Mouse (Mus musculus): Measurements from ENCODE around the gene Rgs7bp. TPM values are rescaled to one million over a fixed set of nuclear protein-coding genes. Genes with fewer than 3 reads are reported as not detected.

Rgs7bp gene
- total and polyA plus RNA-seq, 3 experiments: not detected

GRCm38 (mm10) chr13:104962716-104963411, 91.9 kb downstream of the Rgs7bp start:
- no peaks in the 10 kb centered on the region for H3K9me3 ChIP-seq (replicated peaks; ENCODE audit: insufficient read depth, low read length)
- H3K4me1 ChIP-seq (ENCODE audit: control insufficient read depth in 1 of 2, insufficient read depth in 2 of 2, low read length in 2 of 2): no peaks in the 10 kb centered on the region
- no peak for TF ChIP-seq ETS1 (IDR thresholded peaks at IDR 0.05; ENCODE audit: low read depth, low read length)
- no peak for TF ChIP-seq MYC (IDR thresholded peaks at IDR 0.05; ENCODE audit: low read depth, low read length)
- TF ChIP-seq CHD2 (IDR thresholded peaks at IDR 0.05; ENCODE audit: low read length): no peak
- TF ChIP-seq JUND (IDR thresholded peaks at IDR 0.05; ENCODE audit: low read depth, low read length): no peak
- TF ChIP-seq USF2 (IDR thresholded peaks at IDR 0.05; ENCODE audit: borderline replicate concordance in 1 of 2, insufficient read depth in 1 of 2, low read depth in 1 of 2, low read length in 2 of 2): no peak
- no peak overlapping the region for H3K4me3 ChIP-seq (ENCODE audit: control insufficient read depth in 1 of 2, insufficient read depth in 1 of 2, low read depth in 2 of 2, low read length in 2 of 2)
- no peak overlapping the region for H3K27ac ChIP-seq (ENCODE audit: control insufficient read depth, low read depth, low read length)
- peaks cover 0 to 1% of the 10 kb centered on the region in 2 experiments; a peak in 1 of 4 replicates for H3K27me3 ChIP-seq (ENCODE audit: control insufficient read depth in 1 of 2, insufficient read depth in 2 of 2, low read length in 2 of 2)
- H3K9ac ChIP-seq (ENCODE audit: control insufficient read depth, low read depth, low read length, poor library complexity, severe bottlenecking): no peak overlapping the region
- DNase-seq (ENCODE audit: low read depth, low spot score): no peak
- no peaks in the 10 kb centered on the region for H3K79me2 ChIP-seq (ENCODE audit: control insufficient read depth, insufficient read depth, low read length, poor library complexity)
- no peaks in the 10 kb centered on the region for H3K36me3 ChIP-seq (ENCODE audit: control insufficient read depth in 1 of 2, insufficient read depth in 2 of 2, low read length in 2 of 2)

DNA sequence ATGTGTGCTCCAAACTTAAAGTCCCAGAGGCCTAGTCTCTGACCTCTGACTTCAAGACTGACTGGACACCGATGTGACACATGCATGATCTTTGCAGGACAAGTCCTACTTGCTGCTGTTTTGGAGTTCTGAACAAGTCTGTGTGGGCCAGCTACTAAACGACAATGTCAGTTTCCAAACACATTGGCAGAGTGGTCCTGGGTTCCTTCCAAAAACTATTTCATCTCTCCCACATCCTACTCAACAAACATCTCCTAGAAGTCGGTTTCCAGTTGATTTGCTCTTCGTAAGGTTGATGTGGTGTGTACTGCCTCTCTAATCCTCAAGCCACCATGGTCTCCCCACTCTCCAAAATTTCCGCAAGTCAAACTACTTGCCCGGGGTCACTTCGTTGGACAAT, 92.6 kb downstream of the Rgs7bp start:
- H3K27ac ChIP-seq (ENCODE audit: control insufficient read depth, low read depth, low read length): no peak overlapping the region
- no peak for DNase-seq (ENCODE audit: low read depth, low spot score)
- H3K36me3 ChIP-seq (ENCODE audit: control insufficient read depth in 1 of 2, insufficient read depth in 2 of 2, low read length in 2 of 2): no peaks in the 10 kb centered on the region
- H3K27me3 ChIP-seq (ENCODE audit: control insufficient read depth in 1 of 2, insufficient read depth in 2 of 2, low read length in 2 of 2): peaks cover 0 to 1% of the 10 kb centered on the region in 2 experiments; a peak in 1 of 4 replicates
- no peaks in the 10 kb centered on the region for H3K4me1 ChIP-seq (ENCODE audit: control insufficient read depth in 1 of 2, insufficient read depth in 2 of 2, low read length in 2 of 2)
- H3K9ac ChIP-seq (ENCODE audit: control insufficient read depth, low read depth, low read length, poor library complexity, severe bottlenecking): no peak overlapping the region
- no peak for TF ChIP-seq TAL1 (IDR thresholded peaks at IDR 0.05; ENCODE audit: low read length)
- TF ChIP-seq GABPA (IDR thresholded peaks at IDR 0.05; ENCODE audit: low read depth, low read length): no peak
- no peak for TF ChIP-seq MYB (IDR thresholded peaks at IDR 0.05; ENCODE audit: low read depth, low read length)
- TF ChIP-seq SMC3 (IDR thresholded peaks at IDR 0.05; ENCODE audit: low read depth, low read length): no peak
- no peak for TF ChIP-seq RAD21 (IDR thresholded peaks at IDR 0.05; ENCODE audit: low read depth, low read length)
- no peak for TF ChIP-seq CTCF (IDR thresholded peaks at IDR 0.05 in 2 of 3, conservative IDR thresholded peaks at IDR 0.05 in 1 of 3; ENCODE audit: control insufficient read depth in 1 of 3, insufficient read depth in 1 of 3, low read depth in 2 of 3, low read length in 3 of 3, poor library complexity in 1 of 3, severe bottlenecking in 1 of 3)
- no peak for TF ChIP-seq KAT2A (conservative IDR thresholded peaks at IDR 0.05; ENCODE audit: low read depth, low read length)
- TF ChIP-seq MEF2A (IDR thresholded peaks at IDR 0.05; ENCODE audit: extremely low read depth, insufficient replicate concordance, low read depth, low read length, poor library complexity, severe bottlenecking): no peak
- no peak for TF ChIP-seq POLR2AphosphoS2 (IDR thresholded peaks at IDR 0.05; ENCODE audit: low read length)
- no peak for TF ChIP-seq GATA1 (IDR thresholded peaks at IDR 0.05; ENCODE audit: low read depth, low read length)
- TF ChIP-seq ZMIZ1 (IDR thresholded peaks at IDR 0.05; ENCODE audit: low read depth, low read length): no peak
- no peak for TF ChIP-seq ZKSCAN1 (IDR thresholded peaks at IDR 0.05; ENCODE audit: low read depth, low read length)
- no peak for TF ChIP-seq ZC3H11A (IDR thresholded peaks at IDR 0.05; ENCODE audit: low read depth, low read length)
- TF ChIP-seq JUND (IDR thresholded peaks at IDR 0.05; ENCODE audit: low read depth, low read length): no peak
- no peak for TF ChIP-seq USF2 (IDR thresholded peaks at IDR 0.05; ENCODE audit: borderline replicate concordance in 1 of 2, insufficient read depth in 1 of 2, low read depth in 1 of 2, low read length in 2 of 2)
- TF ChIP-seq UBTF (IDR thresholded peaks at IDR 0.05; ENCODE audit: borderline replicate concordance, insufficient read depth, low read depth, low read length): no peak
- TF ChIP-seq MXI1 (IDR thresholded peaks at IDR 0.05; ENCODE audit: low read depth, low read length): no peak
- TF ChIP-seq POLR2A (IDR thresholded peaks at IDR 0.05; ENCODE audit: control insufficient read depth in 1 of 2, insufficient read depth in 1 of 2, low read depth in 1 of 2, low read length in 2 of 2, poor library complexity in 1 of 2): no peak
- TF ChIP-seq BHLHE40 (IDR thresholded peaks at IDR 0.05; ENCODE audit: borderline replicate concordance, low read depth, low read length): no peak
- no peak for TF ChIP-seq CHD2 (IDR thresholded peaks at IDR 0.05; ENCODE audit: low read length)
- H3K79me2 ChIP-seq (ENCODE audit: control insufficient read depth, insufficient read depth, low read length, poor library complexity): no peaks in the 10 kb centered on the region
- H3K4me3 ChIP-seq (ENCODE audit: control insufficient read depth in 1 of 2, insufficient read depth in 1 of 2, low read depth in 2 of 2, low read length in 2 of 2): no peak overlapping the region
- H3K9me3 ChIP-seq (replicated peaks; ENCODE audit: insufficient read depth, low read length): no peaks in the 10 kb centered on the region

All from MEL (cell line).